Mouse (Mus musculus) forebrain, embryonic 12.5 days (tissue): ENCODE data around the gene Spint3. TPM values are rescaled to one million over a fixed set of nuclear protein-coding genes. Genes with fewer than 3 reads are reported as not detected.
"Not testable (repeated sequence)": the region's sequence is repeated elsewhere in the genome, so short reads cannot be mapped to it uniquely, and the experiment has no call there.

ENCODE experiments used
- ATAC-seq: fragments of 200-750 bp; cut with Nextera tagmentation; 2 replicates; pipeline ENCODE4 v1.8.0; 2017; ENCODE audit warnings: moderate TSS enrichment; ENCODE audit not compliant: low FRiP score
- H3K27ac ChIP-seq: fragments of 300-500 bp; sonication (generic); 2 replicates; pipeline ENCODE4 v1.5.1; 2016; ENCODE audit warnings: mild to moderate bottlenecking
- H3K27me3 ChIP-seq: fragments of 300-500 bp; sonication (generic); 2 replicates; pipeline ENCODE4 v1.6.1; 2016; ENCODE audit warnings: mild to moderate bottlenecking
- H3K36me3 ChIP-seq: fragments of 300-500 bp; sonication (generic); replicated peaks from 2 replicates; pipeline ENCODE4 v1.6.1; 2016; ENCODE audit warnings: mild to moderate bottlenecking
- H3K4me1 ChIP-seq: fragments of 300-500 bp; sonication (generic); 2 replicates; pipeline ENCODE4 v1.6.1; 2016
- H3K4me2 ChIP-seq: fragments of 300-500 bp; sonication (generic); 2 replicates; pipeline ENCODE4 v1.6.1; 2016; ENCODE audit warnings: mild to moderate bottlenecking, moderate library complexity
- H3K4me3 ChIP-seq: fragments of 300-500 bp; sonication (generic); replicated peaks from 2 replicates; pipeline ENCODE4 v1.5.1; 2016; ENCODE audit warnings: mild to moderate bottlenecking
- H3K9ac ChIP-seq: fragments of 300-500 bp; sonication (generic); 2 replicates; pipeline ENCODE4 v1.6.1; 2016; ENCODE audit warnings: mild to moderate bottlenecking
- H3K9me3 ChIP-seq: fragments of 300-500 bp; sonication (generic); 2 replicates; pipeline ENCODE4 v1.6.1; 2016
- WGBS: fragments of 180-500 bp; shearing (Covaris S2); methylation state at CpG from one replicate; pipeline ENCODE4 v1.1.7; 2016; 5-methylcytosine and 5-hydroxymethylcytosine counted together
- polyA plus RNA-seq: library from polyadenylated mRNA; unstranded; fragments of >200 nt; fragmentation: Nextera tagmentation; extraction: Ambion mirVana; gene quantifications from 2 replicates; pipeline ENCODE4 v1.2.1, GENCODE M21; 2016

The Spint3 gene
- polyA plus RNA-seq, result not detected in 2 replicates

GRCm38 (mm10) chr2:164573359-164573758 is at the start of gene Spint3:
TSS of gene Spint3 (minus strand) at chr2:164573459.
- WGBS, result 83% methylated on average over 6 of the region's 6 CpGs

GRCm38 (mm10) chr2:164621775-164622174 is 48.5 kb upstream of the Spint3 start:
- H3K9ac ChIP-seq, result no peak overlapping the region
- 82% methylated on average over 4 of the region's 4 CpGs for WGBS

More at GRCm38 (mm10) chr2:164573359-164573758, at the start of gene Spint3:
- not testable (repeated sequence) for ATAC-seq, H3K9ac ChIP-seq, H3K4me3 ChIP-seq, H3K36me3 ChIP-seq, H3K27me3 ChIP-seq, H3K4me1 ChIP-seq, H3K9me3 ChIP-seq, H3K4me2 ChIP-seq, H3K27ac ChIP-seq

GRCm38 (mm10) chr2:164619050-164619449 is 45.8 kb upstream of the Spint3 start:
- H3K4me2 ChIP-seq, result no peak overlapping the region
- H3K4me3 ChIP-seq, result no peak overlapping the region
- no peaks in the 10 kb centered on the region for H3K9me3 ChIP-seq
- no peak for ATAC-seq
- H3K27me3 ChIP-seq, result no peaks in the 10 kb centered on the region
- H3K36me3 ChIP-seq, result no peaks in the 10 kb centered on the region
- H3K27ac ChIP-seq, result no peak overlapping the region
- H3K4me1 ChIP-seq, result no peaks in the 10 kb centered on the region
- 82% methylated on average over 5 of the region's 5 CpGs for WGBS
- no peak overlapping the region for H3K9ac ChIP-seq

More at GRCm38 (mm10) chr2:164621775-164622174, 48.5 kb upstream of the Spint3 start:
- no peaks in the 10 kb centered on the region for H3K27me3 ChIP-seq
- H3K27ac ChIP-seq, result no peak overlapping the region
- ATAC-seq, result no peak
- no peaks in the 10 kb centered on the region for H3K36me3 ChIP-seq
- no peak overlapping the region for H3K4me2 ChIP-seq
- H3K4me3 ChIP-seq, result no peak overlapping the region
- H3K4me1 ChIP-seq, result no peaks in the 10 kb centered on the region
- no peaks in the 10 kb centered on the region for H3K9me3 ChIP-seq

GRCm38 (mm10) chr2:164615386-164615785 is 42.1 kb upstream of the Spint3 start:
- WGBS, result 92% methylated on average over 3 of the region's 3 CpGs
- Histone ChIP-seq H3K27ac (no peak overlapping the region), H3K9ac (no peak overlapping the region), H3K4me1 (no peaks in the 10 kb centered on the region), H3K4me2 (no peak overlapping the region), H3K4me3 (no peak overlapping the region), H3K27me3 (no peaks in the 10 kb centered on the region), H3K36me3 (no peaks in the 10 kb centered on the region), H3K9me3 (no peaks in the 10 kb centered on the region)
- ATAC-seq, result no peak

GRCm38 (mm10) chr2:164613471-164613870 is 40.2 kb upstream of the Spint3 start, which contains the start of the genes Wfdc6b and Wfdc8:
TSS of gene Wfdc6b (plus strand) at chr2:164613522.
TSS of gene Wfdc8 (minus strand) at chr2:164613626.
- H3K4me1 ChIP-seq, H3K4me2 ChIP-seq, H3K36me3 ChIP-seq, H3K27me3 ChIP-seq, H3K27ac ChIP-seq, H3K4me3 ChIP-seq, ATAC-seq, H3K9ac ChIP-seq, H3K9me3 ChIP-seq: not testable (repeated sequence)
- 63% methylated on average over 8 of the region's 8 CpGs for WGBS

- Histone ChIP-seq H3K27ac (no peak overlapping the region), H3K9me3 (no peaks in the 10 kb centered on the region), H3K9ac (no peak overlapping the region), H3K27me3 (no peaks in the 10 kb centered on the region), H3K4me3 (no peak overlapping the region), H3K4me2 (no peak overlapping the region), H3K4me1 (no peaks in the 10 kb centered on the region), H3K36me3 (no peaks in the 10 kb centered on the region)
- 82% methylated on average over 6 of the region's 6 CpGs for WGBS
- ATAC-seq, result no peak
Observed at GRCm38 (mm10) chr2:164608781-164609180, 35.5 kb upstream of the Spint3 start.

GRCm38 (mm10) chr2:164604411-164604810 is 31.2 kb upstream of the Spint3 start:
- no peaks in the 10 kb centered on the region for H3K4me1 ChIP-seq
- no peak for ATAC-seq
- H3K9ac ChIP-seq, result no peak overlapping the region
- H3K36me3 ChIP-seq, result no peaks in the 10 kb centered on the region
- H3K9me3 ChIP-seq, result peaks cover 7% of the 10 kb centered on the region; the same call in 1 of the 2 replicates
- H3K27ac ChIP-seq, result no peak overlapping the region
- WGBS, result 91% methylated on average over 8 of the region's 8 CpGs
- no peak overlapping the region for H3K4me2 ChIP-seq
- no peak overlapping the region for H3K4me3 ChIP-seq
- no peaks in the 10 kb centered on the region for H3K27me3 ChIP-seq

GRCm38 (mm10) chr2:164603482-164603881 is 30.2 kb upstream of the Spint3 start:
- no peaks in the 10 kb centered on the region for H3K4me1 ChIP-seq
- no peak overlapping the region for H3K4me2 ChIP-seq
- 92% methylated on average over 3 of the region's 3 CpGs for WGBS
- H3K36me3 ChIP-seq, result no peaks in the 10 kb centered on the region
- H3K27me3 ChIP-seq, result no peaks in the 10 kb centered on the region
- no peak for ATAC-seq
- H3K9me3 ChIP-seq, result peaks cover 7% of the 10 kb centered on the region; the same call in 1 of the 2 replicates
- H3K9ac ChIP-seq, result no peak overlapping the region
- no peak overlapping the region for H3K27ac ChIP-seq
- H3K4me3 ChIP-seq, result no peak overlapping the region

GRCm38 (mm10) chr2:164600179-164600578 is 26.9 kb upstream of the Spint3 start:
- peaks cover 7% of the 10 kb centered on the region; the same call in 1 of the 2 replicates for H3K9me3 ChIP-seq

GRCm38 (mm10) chr2:164593494-164593893 is 20.2 kb upstream of the Spint3 start, which contains the start of gene Eppin:
TSS of gene Eppin (minus strand) at chr2:164593594.
- no peaks in the 10 kb centered on the region for H3K4me1 ChIP-seq
- H3K9ac ChIP-seq, result no peak within 1 kb of the TSS
- H3K4me2 ChIP-seq, result no peak within 1 kb of the TSS
- H3K9me3 ChIP-seq, result no peaks in the 10 kb centered on the region
- H3K36me3 ChIP-seq, result no peaks in the 10 kb centered on the region
- no peaks in the 10 kb centered on the region for H3K27me3 ChIP-seq
- ATAC-seq, result no peak
- H3K27ac ChIP-seq, result no peak within 1 kb of the TSS
- WGBS, result 80% methylated on average over 4 of the region's 4 CpGs
- H3K4me3 ChIP-seq, result no peak within 1 kb of the TSS

More at GRCm38 (mm10) chr2:164600179-164600578, 26.9 kb upstream of the Spint3 start:
- Histone ChIP-seq H3K4me2 (no peak overlapping the region), H3K27me3 (no peaks in the 10 kb centered on the region), H3K27ac (no peak overlapping the region), H3K4me1 (no peaks in the 10 kb centered on the region), H3K9ac (no peak overlapping the region), H3K36me3 (no peaks in the 10 kb centered on the region), H3K4me3 (no peak overlapping the region)
- 66% methylated on average over 3 of the region's 3 CpGs for WGBS
- ATAC-seq, result no peak

- Histone ChIP-seq H3K4me3 (no peak overlapping the region), H3K27ac (no peak overlapping the region), H3K4me2 (no peak overlapping the region), H3K4me1 (no peaks in the 10 kb centered on the region), H3K36me3 (no peaks in the 10 kb centered on the region), H3K9ac (no peak overlapping the region), H3K9me3 (no peaks in the 10 kb centered on the region), H3K27me3 (no peaks in the 10 kb centered on the region)
- WGBS, result 11% methylated on average over 4 of the region's 4 CpGs
- ATAC-seq, result peak; percentile 49; the same call in 1 of the 2 replicates
Observed at GRCm38 (mm10) chr2:164592014-164592413, 18.8 kb upstream of the Spint3 start.

GRCm38 (mm10) chr2:164585025-164585725 is 11.9 kb upstream of the Spint3 start, which contains the start of gene Wfdc6a:
TSS of gene Wfdc6a (minus strand) at chr2:164585447.
- not testable (repeated sequence) for H3K27me3 ChIP-seq, H3K4me1 ChIP-seq, H3K4me3 ChIP-seq, H3K9ac ChIP-seq, H3K27ac ChIP-seq, H3K36me3 ChIP-seq, H3K4me2 ChIP-seq, H3K9me3 ChIP-seq, ATAC-seq
- WGBS, result 71% methylated on average over 13 of the region's 13 CpGs

GRCm38 (mm10) chr2:164567460-164567859 is 5.8 kb downstream of the Spint3 start:
- 90% methylated on average over 5 of the region's 5 CpGs for WGBS
- Histone ChIP-seq H3K36me3 (no peaks in the 10 kb centered on the region; the same call in 1 of the 2 replicates), H3K27ac (no peak overlapping the region), H3K9me3 (no peaks in the 10 kb centered on the region), H3K27me3 (peaks cover 5% of the 10 kb centered on the region; the same call in 1 of the 2 replicates), H3K4me3 (no peak overlapping the region), H3K9ac (no peak overlapping the region), H3K4me1 (peaks cover 18% of the 10 kb centered on the region), H3K4me2 (no peak overlapping the region)
- no peak for ATAC-seq
